Mouse (Mus musculus) common myeloid progenitor, adult 5-6 weeks (primary cell): ENCODE measurements around the gene Mknk1. TPM values are rescaled to one million over a fixed set of nuclear protein-coding genes. Genes with fewer than 3 reads are reported as not detected.
A peak's percentile ranks its signal among the peaks of the same experiment; 100 is the strongest.

ENCODE experiments used
- ATAC-seq: replicated peaks from 2 replicates; pipeline ENCODE4 v1.8.0; 2016; ENCODE audit warnings: low read depth, mild to moderate bottlenecking, moderate TSS enrichment, inconsistent platforms; ENCODE audit not compliant: poor library complexity, severe bottlenecking
- total RNA-seq: library from RNA; stranded (forward); fragments of 200-1000, 187-1606 nt; gene quantifications from 2 replicates; pipeline ENCODE4 v1.2.3, GENCODE M21; 2017

Mknk1 gene
- total RNA-seq, 1 experiment from 2014 or later, result 68.4 TPM

DNA sequence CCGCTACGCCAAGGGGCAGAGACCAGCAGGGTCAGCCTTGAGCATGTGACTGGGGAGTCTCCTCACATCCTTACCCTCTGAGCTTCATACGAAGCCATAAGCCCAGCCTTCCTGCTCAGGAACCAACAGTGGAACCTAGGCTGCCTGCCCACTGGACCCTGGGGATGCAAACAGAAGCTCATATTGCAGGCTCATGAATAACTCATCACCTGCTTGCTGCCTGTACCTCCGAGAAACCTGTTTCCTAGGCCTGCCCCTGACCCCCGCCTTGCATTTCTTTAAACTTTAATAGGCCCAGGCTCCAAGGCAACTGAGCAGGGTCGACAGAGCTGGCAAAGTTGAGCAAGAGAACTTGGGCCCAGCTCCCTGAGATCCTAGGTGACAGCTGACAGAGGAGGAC is 45.0 kb downstream of the Mknk1 start, which contains the start of gene Kncn:
Kncn (plus strand) TSS at position 379 of the 400 bp plus-strand sequence.
- no peak for ATAC-seq

DNA sequence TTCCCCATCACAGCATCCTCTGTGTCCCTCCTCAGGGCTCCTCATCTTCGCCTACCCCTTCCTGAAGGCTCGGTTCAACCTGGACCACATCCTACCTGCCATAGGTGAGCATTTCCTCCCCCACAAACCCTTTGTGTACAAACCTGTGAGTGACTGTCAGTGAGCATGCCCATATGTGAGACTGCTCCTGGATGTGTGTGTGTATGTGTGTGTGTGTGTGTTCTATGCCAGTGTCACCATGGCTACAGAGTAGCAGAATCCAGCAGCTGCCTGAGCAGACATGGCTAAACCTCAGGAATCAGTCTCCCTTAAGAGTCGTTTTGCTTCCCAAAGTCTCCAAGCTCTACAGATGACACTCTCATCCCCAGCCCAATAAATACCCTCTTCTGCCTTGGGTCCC is 46.8 kb downstream of the Mknk1 start:
- ATAC-seq, result no peak

DNA sequence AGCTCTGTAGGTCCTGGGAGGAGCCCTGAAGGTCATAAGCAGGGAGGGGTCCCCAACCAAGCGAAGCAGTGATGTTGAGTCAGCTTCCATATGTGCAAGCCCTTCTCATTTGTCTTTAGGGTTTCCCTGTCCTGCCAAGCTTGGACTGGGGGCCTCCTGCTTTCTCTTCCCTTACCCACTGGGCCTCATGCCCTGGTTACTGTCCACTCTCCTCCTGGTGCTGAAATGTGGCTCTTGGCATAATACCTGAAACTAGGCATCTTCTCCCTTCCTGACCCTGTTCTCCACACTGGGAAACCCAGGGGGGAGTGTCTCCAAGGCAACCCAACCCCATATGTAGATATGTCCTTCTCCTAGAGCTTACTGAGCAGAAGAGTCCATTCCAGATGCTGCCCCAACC is 47.9 kb downstream of the Mknk1 start:
- ATAC-seq, result peak; percentile 42

DNA sequence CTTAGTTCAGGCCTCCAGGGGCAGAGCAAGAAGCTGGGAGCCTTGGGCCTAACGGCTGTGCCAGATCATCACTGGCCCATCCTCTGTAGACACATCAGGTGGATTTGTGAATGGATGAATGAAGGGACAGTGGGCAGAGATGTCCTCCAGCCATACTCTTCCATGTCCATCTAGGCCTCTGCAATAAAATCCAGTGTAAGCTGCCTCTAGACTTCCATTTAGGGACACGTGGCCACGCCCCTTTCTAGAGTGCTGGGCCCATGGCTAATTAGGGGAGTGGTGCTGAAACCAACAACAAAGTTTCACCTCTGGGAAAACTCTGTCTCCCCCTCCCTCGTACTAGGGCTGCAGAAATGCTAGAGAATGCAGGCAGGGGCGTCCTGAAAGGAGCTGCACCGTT is 51.1 kb downstream of the Mknk1 start:
- ATAC-seq, result no peak

DNA sequence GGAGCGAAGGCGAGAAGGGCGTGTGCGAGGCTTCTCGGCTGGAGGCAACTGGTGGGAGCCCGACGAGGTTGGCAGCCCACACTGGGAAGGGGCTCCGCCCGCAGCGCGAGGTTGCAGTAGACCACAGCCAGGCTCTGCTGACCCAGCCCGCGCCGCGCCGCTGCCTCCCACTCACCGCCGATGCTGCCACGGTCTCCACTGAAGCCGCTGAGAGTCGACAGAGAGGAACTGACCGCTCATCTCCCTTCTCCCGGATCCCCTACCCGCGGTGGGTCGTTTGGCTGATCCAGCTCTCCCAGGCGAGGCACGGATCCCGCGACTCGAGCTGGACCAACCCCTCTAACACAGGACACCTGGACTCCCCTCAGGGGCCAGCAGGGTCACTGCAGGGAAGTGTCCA is 51.6 kb downstream of the Mknk1 start, which contains the start of gene 6430628N08Rik:
6430628N08Rik (plus strand) TSS at position 113 of the 400 bp plus-strand sequence.
- peak; percentile 55 for ATAC-seq

DNA sequence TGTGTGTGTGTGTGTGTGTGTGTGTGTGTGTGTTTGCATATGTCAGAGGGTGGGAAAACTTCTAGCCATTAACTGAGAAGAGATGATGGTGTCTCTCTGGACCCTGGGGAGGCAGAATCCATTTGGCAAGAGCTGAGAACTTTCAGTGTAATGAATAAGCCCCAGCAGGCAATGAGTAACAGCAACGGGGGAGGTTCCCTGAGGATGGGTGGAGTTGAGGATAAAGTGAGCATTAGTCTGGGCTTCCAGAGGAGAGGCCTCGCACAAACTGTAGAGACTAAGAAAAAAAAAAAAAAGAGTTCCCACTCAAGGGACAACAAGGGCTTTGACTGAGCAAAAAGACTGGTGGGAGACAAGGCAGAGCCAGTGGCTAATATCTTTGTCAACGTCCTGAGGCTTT is 55.3 kb downstream of the Mknk1 start:
- no peak for ATAC-seq

DNA sequence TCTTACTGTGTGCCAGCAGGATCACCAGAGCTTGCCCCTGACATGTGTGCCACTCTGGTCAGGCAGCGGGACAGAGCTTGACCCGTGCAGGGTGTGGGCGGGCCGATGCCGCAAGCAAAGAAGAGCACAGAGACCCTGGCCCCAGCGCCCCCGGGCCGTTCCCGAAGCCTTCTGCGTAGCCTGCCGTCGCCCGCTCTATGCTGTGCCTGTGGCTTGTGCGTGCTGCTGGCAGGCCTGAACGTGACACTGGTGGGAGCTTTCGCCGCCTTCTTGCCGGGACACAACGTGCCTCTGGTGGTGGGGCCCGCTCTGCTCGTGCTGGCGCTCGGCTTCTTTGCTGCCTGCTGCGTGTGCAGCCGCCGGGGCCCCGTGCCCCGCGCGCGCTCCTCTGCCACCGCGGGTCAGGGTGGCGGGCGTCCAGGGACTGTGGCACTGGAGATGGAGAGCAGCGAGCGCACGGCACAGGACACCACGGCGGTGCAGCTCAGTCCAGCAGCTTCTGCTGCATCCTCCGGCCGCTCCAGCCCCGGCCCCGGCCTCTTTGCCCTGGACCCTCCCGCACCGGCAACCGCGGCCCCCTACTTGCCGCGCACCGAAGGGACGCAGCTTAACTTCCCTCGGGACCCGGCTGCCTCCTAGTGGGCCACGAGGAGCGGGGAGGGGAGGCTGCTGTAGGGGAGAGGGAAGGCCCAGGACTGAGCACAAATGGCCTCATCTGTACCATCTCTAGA is 59.1 kb downstream of the Mknk1 start:
- peak; percentile 43 for ATAC-seq

DNA sequence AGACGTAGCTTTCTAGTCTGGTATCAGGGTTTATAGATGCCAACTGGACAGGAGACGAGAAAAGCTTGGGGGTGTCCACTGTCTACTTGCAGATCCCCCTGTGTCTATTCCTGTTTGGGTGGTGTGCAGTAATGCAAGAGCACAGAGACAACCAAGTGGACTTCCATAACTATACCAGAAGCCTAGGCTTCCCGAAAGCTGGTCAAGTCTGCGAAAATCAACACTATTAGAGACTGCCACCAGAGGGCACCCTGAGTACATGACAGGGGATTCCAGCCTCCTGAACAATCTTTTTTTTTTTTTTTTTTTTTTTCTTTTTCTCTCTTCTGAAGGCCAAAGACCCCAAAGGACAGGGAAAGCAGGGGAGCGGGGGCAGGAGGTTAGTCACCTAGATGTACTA is 63.8 kb downstream of the Mknk1 start:
- peak; percentile 77 for ATAC-seq

DNA sequence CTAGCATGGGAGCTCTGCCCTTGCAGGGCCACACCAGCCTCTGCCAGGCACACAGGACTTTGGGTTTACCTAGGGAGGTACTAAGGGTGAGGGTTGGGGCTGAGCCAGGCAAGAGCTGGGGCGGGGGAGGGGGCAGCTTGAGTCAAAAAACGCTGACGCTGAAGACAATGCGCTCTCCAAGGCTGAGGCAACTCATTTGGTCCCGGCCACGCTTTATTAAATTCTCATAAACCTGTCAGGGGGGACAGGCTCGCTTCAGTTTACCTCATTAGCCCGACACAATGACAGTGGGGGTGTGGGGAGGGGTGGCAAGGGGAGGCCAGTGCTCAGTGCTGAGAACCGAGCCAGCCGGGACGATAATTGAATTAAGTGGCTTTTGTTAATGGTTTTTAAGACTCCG is 65.4 kb downstream of the Mknk1 start:
- ATAC-seq, result no peak

DNA sequence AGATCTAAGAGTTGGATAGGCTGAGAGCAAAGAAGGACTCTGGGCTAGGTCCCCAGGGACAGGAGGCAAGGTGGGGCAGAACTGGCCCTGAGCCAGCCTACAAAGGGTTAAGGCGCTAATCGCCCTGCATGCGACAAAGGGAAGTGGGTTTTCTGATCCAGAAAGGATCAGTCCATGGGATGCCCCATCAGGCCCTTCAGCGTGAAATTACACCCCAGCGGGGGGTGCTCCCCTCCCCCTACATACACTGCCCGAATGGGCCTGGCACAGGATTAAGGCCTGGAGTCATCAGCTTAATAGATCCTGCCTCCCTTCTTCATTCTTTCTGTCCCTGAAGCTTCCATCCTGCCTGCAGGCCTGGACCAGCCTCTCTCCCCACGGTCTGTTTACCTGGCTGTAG is 66.7 kb downstream of the Mknk1 start:
- no peak for ATAC-seq

DNA sequence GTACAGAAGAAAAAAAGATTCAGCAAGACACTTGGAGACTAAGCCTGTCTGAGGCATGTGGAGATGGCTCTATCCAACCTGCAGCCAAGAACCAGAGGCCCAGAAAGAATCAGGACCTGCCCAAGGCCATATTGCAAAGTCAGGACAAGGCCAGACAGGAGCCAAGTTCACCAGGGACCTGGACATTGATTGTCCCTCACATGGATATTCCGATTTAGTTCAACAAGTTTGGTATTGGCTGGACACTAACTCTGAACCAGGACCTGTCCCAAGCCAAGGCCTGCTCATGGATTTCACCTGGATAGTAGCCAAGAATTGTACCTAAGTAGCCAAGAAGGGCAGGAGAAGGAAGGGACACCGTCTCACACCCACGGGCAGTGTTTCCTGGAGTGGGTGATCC is 67.8 kb downstream of the Mknk1 start:
- ATAC-seq, result no peak

DNA sequence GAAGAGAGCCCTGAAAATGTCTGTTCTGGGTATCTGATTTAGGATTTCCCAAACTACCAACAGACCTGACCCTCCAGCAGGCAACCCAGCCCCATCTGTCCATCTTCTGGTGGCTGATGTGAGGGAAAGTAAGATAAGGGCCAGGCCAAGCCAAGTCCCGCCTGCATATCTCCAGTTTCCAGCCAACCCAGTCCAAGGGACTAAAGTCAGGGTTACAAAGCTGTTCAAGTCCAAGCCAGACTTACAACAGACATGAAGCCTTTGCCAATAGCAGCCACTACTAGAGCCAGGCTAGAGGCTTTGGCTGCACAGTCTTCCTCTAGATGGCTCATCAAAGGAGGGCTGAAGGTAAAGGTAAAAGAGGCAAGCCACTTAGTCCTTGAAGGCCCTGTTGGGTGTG is 69.0 kb downstream of the Mknk1 start:
- no peak for ATAC-seq

DNA sequence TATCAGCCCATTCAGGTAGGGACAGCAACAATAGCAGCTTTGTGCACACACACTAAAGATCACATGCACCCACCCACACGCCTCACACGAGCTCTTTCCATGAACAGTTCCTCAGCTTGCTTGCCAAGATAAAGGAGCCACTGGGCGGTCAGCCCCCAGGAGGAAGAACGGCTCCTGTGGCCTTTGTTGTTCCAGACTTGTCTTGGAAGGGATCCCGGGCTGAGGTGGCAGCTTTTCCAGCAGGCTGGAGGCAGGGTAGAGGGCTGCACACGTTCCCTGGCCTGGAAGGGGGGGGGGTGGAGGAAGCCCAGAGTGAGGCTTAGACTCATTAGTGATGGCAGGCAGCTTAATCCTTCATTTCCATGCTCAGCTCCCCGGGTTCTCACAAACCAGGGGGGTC is 69.6 kb downstream of the Mknk1 start:
- no peak for ATAC-seq

DNA sequence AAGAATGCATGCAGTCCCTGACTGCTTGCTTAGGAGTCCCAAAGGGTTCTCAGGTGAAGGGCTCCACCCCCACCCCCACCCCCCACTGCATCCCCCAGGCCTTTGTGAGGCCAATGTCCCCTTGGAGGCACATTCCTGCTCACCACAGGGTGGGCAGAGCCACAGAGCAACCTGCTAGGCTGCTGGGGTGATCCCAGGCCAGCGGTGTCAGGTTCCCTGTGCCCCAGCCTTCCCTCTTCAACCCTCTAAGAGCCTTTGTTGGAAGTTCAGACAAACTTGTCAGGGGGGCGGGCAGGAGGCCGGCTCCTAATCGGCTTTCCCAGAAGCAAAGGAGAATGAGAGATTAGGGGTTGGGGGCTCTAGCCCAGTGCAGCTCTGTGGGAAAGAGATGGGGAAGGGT is 72.6 kb downstream of the Mknk1 start:
- ATAC-seq, result no peak

DNA sequence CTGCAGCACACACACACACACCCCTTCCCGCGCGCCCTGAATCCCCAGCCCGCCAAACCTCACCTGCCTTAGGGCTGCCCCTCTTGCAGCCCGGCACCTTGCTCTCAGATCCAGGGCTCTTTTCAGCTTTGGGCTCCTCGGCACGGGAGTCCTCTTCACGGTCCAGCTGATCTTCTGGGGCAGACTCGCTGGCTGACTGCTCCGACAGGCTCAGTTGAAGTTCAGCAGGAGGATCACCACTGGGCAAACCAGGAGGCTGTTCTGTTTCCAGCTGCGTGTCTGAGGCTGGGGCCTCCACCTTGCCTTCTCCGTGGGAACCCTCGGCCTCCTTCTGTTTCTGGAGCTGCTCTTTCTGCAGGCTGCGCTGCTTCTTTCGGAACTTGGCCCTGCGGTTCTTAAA is 80.9 kb downstream of the Mknk1 start:
- ATAC-seq, result no peak

DNA sequence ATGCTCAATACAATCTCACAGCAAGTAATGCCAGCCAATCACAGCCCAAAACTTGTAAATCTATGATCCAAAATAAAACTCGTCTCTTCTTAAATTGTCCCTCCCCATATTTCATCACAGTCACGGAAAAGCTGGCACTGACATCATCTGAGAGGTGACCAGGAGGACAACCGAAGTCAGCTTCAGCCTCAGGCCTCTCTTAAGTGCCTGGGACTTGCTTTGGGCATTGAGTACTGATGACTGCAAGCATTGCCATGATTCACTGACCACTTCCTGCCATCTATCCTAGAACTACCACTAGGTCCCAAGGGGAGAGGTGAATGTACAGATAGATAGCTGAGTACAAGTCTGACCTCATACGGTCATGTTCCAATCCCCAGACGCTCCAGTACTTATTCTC is 83.7 kb downstream of the Mknk1 start:
- no peak for ATAC-seq

DNA sequence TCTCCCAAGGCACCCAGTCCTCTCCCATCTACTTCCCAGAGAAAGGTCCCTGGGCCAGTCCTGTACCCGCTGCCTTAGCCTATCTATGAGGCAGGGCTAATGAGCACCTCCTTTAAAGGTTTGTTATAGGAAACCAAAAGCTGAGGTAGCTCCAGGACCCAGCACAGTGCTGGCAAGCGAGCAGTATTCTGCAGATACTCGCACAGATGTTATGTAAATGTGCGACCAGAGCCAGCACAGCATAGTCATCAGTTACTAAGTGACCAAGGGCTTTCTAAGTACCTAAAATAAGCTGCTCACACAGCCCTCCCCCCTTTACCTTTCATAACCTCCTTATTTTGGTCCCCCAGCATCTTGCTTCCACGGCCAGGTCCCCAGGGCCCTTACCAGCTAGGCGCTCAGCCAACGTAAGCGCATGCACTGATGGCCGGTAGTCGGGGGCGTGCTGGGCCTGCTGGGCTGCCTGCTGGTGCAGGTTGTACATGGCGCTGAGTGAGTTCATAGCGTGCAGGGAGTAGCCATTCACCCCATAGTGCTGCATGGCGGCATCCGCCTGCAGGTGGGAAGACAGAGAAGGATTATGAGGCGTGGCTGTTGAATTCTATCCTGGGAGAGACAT is 84.4 kb downstream of the Mknk1 start:
- no peak for ATAC-seq

DNA sequence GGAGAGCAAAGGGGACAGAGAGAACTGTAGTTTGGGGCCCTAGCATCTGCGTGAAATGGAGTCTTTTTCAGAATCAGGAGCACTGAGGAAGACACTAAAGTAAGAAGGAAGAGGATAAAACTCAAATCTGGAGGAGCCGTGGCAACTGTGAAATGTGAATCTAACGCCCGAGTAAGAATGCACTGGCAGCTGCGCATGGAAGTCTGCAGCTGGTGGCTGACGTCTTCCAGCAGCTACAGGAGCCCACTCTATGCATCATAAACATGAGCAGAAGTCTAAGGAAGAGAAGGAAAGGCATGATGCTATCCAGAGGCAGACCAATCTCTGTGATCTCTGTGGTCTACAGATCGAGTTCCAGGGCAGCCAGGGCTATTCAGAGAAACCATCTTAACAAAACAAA is 88.6 kb downstream of the Mknk1 start:
- no peak for ATAC-seq
